Mouse (Mus musculus): ENCODE data around the gene Celf5.

DNA sequence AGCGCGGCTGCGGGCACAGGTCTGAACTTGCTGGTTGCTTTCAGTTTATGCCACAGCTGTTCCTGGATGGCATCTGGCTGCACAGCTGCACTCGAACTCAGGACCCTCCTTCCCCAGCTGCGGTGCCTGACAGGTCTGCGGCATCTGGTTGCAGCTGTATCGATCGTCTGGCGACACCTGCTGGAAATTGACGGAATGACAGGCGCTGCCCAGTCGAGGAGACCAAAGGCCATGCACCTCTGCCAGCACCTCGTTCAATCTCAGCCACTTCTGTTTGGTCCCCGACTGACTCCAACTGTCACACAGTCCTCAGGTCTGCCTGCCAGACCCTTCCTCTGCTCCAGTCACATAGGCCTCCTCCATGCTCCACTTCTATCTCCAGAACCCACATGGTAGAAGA, 44.3 kb upstream of the Celf5 start:
- TF ChIP-seq GATA1 (IDR thresholded peaks at IDR 0.05; ENCODE audit: low read length) (no peak), TAL1 (IDR thresholded peaks at IDR 0.05; ENCODE audit: low read length) (no peak)

Data from erythroblast, embryonic 14.5 days (primary cell).